Mouse (Mus musculus): ENCODE data around the gene Golga2.

Gene Golga2

GRCm38 (mm10) chr2:32287334-32287840 lies at the start of gene Golga2:
Gene Golga2, plus strand, starts transcription at chr2:32287384.
- under 1% methylated on average over 23 of the region's 23 CpGs for WGBS

GRCm38 (mm10) chr2:32237571-32237970 lies 49.6 kb upstream of the Golga2 start:
- 37% methylated on average over 4 of the region's 4 CpGs for WGBS

GRCm38 (mm10) chr2:32238708-32239435 lies 48.3 kb upstream of the Golga2 start:
- WGBS = 93% methylated on average over 9 of the region's 9 CpGs

- WGBS = 88% methylated on average over 5 of the region's 5 CpGs
Observed at GRCm38 (mm10) chr2:32240591-32240990, 46.6 kb upstream of the Golga2 start.

- 91% methylated on average over 4 of the region's 4 CpGs for WGBS
Observed at GRCm38 (mm10) chr2:32242986-32243385, 44.2 kb upstream of the Golga2 start.

- 84% methylated on average over 4 of the region's 4 CpGs for WGBS
Observed at GRCm38 (mm10) chr2:32246741-32247140, 40.4 kb upstream of the Golga2 start.

- 70% methylated on average over 10 of the region's 10 CpGs for WGBS
Observed at GRCm38 (mm10) chr2:32248377-32249361, 38.5 kb upstream of the Golga2 start.

- 85% methylated on average over 12 of the region's 12 CpGs for WGBS
Observed at GRCm38 (mm10) chr2:32251791-32252527, 35.2 kb upstream of the Golga2 start.

- WGBS = 89% methylated on average over 5 of the region's 5 CpGs
Observed at GRCm38 (mm10) chr2:32252658-32253057, 34.5 kb upstream of the Golga2 start.

GRCm38 (mm10) chr2:32253352-32253751 lies 33.8 kb upstream of the Golga2 start:
- 88% methylated on average over 1 of the region's 1 CpGs for WGBS

- WGBS = 79% methylated on average over 5 of the region's 5 CpGs
Observed at GRCm38 (mm10) chr2:32254563-32254962, 32.6 kb upstream of the Golga2 start.

GRCm38 (mm10) chr2:32256273-32256672 lies 30.9 kb upstream of the Golga2 start:
- 92% methylated on average over 11 of the region's 11 CpGs for WGBS

- WGBS = 52% methylated on average over 6 of the region's 6 CpGs
Observed at GRCm38 (mm10) chr2:32258887-32259533, 28.2 kb upstream of the Golga2 start.

GRCm38 (mm10) chr2:32259657-32260417 lies 27.3 kb upstream of the Golga2 start, which contains the start of gene Uck1:
Gene Uck1, minus strand, starts transcription at chr2:32260159.
- under 1% methylated on average over 59 of the region's 59 CpGs for WGBS

- 23% methylated on average over 4 of the region's 4 CpGs for WGBS
Observed at GRCm38 (mm10) chr2:32260635-32261034, 26.5 kb upstream of the Golga2 start.

GRCm38 (mm10) chr2:32275823-32276222 lies 11.4 kb upstream of the Golga2 start:
- WGBS = 66% methylated on average over 3 of the region's 3 CpGs

- 91% methylated on average over 2 of the region's 2 CpGs for WGBS
Observed at GRCm38 (mm10) chr2:32282289-32282688, 4.9 kb upstream of the Golga2 start.

GRCm38 (mm10) chr2:32282727-32283126 lies 4.5 kb upstream of the Golga2 start:
- WGBS = 82% methylated on average over 1 of the region's 1 CpGs

- WGBS = 75% methylated on average over 3 of the region's 3 CpGs
Observed at GRCm38 (mm10) chr2:32283986-32284385, 3.2 kb upstream of the Golga2 start.

- WGBS = 1% methylated on average over 41 of the region's 41 CpGs
Observed at GRCm38 (mm10) chr2:32287923-32288367, 761 bp downstream of the Golga2 start, which contains the start of gene Swi5. Gene Swi5, minus strand, starts transcription at chr2:32288075.

Data from cerebral cortex, adult 2 months (tissue).